Mouse (Mus musculus) embryonic facial prominence, embryonic 11.5 days (tissue): ENCODE data around the gene Tmem259. TPM values are rescaled to one million over a fixed set of nuclear protein-coding genes. Genes with fewer than 3 reads are reported as not detected.

ENCODE experiments used
- ATAC-seq: fragments of 200-750 bp; cut with Nextera tagmentation; replicated peaks from 2 replicates; pipeline ENCODE4 v1.8.0; 2017; ENCODE audit warnings: low read depth; ENCODE audit not compliant: insufficient number of reproducible peaks, low FRiP score, low TSS enrichment
- DNase-seq: peaks from one replicate; pipeline ENCODE4 v3.0.0-alpha.2; 2015; ENCODE audit warnings: low spot score
- H3K27ac ChIP-seq: fragments of 300-500 bp; sonication (generic); replicated peaks from 2 replicates; pipeline ENCODE4 v1.5.1; 2014; ENCODE audit warnings: mild to moderate bottlenecking, low read depth, low read length, control low read depth
- H3K27me3 ChIP-seq: fragments of 300-500 bp; sonication (generic); 2 replicates; pipeline ENCODE4 v1.6.1; 2014; ENCODE audit warnings: mild to moderate bottlenecking, low read length, moderate library complexity, mixed read lengths; ENCODE audit not compliant: control insufficient read depth, insufficient read depth
- H3K36me3 ChIP-seq: fragments of 300-500 bp; sonication (generic); replicated peaks from 2 replicates; pipeline ENCODE4 v1.6.1; 2014; ENCODE audit warnings: low read depth, mild to moderate bottlenecking, low read length, moderate library complexity, mixed read lengths; ENCODE audit not compliant: control insufficient read depth, insufficient read depth
- H3K4me1 ChIP-seq: fragments of 300-500 bp; sonication (generic); 2 replicates; pipeline ENCODE4 v1.6.1; 2014; ENCODE audit warnings: low read length, mixed read lengths; ENCODE audit not compliant: control insufficient read depth, insufficient read depth
- H3K4me2 ChIP-seq: fragments of 300-500 bp; sonication (generic); 2 replicates; pipeline ENCODE4 v1.6.1; 2014; ENCODE audit warnings: low read depth, mild to moderate bottlenecking, control low read depth, low read length, moderate library complexity
- H3K4me3 ChIP-seq: fragments of 300-500 bp; sonication (generic); 2 replicates; pipeline ENCODE4 v1.5.1; 2014; ENCODE audit warnings: low read depth, low read length, control low read depth
- H3K9ac ChIP-seq: fragments of 300-500 bp; sonication (generic); replicated peaks from 2 replicates; pipeline ENCODE4 v1.6.1; 2014; ENCODE audit warnings: mild to moderate bottlenecking, control low read depth, low read length
- H3K9me3 ChIP-seq: fragments of 300-500 bp; sonication (generic); replicated peaks from 2 replicates; pipeline ENCODE4 v1.6.1; 2016; ENCODE audit warnings: mild to moderate bottlenecking, low read length, inconsistent platforms, mixed read lengths; ENCODE audit not compliant: control insufficient read depth
- WGBS: fragments of 180-500 bp; shearing (Covaris S2); extraction: QIAGEN DNeasy Blood & Tissue Kit; methylation state at CpG from one replicate; pipeline ENCODE4 v1.1.7; 2014; 5-methylcytosine and 5-hydroxymethylcytosine counted together
- polyA plus RNA-seq: library from polyadenylated mRNA; unstranded; fragments of >200 nt; fragmentation: Nextera tagmentation; extraction: Ambion mirVana; gene quantifications from 2 replicates; pipeline ENCODE4 v1.2.1, GENCODE M21; 2014

Tmem259 gene
- polyA plus RNA-seq, 1 experiment from 2014 or later: 13.4 TPM

DNA sequence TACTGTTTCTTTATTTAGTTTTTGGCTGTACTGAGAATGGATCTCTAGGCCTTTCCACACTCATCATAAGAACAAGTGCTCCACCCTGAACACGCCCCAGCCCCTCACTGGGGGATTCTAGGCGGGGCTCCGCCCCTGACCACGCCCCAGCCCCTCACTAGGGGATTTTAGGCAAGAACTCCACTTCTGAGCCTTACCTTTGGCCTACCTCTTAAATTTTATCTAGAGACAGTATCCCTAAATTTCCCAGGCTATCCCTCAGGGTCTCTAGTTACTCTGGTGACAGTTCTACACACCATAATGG lies 40.9 kb upstream of the Tmem259 start:
- H3K9me3 ChIP-seq: no peaks in the 10 kb centered on the region
- H3K27ac ChIP-seq: no peak overlapping the region
- ATAC-seq: no peak
- no peak overlapping the region for H3K4me3 ChIP-seq
- WGBS: 55% methylated on average over 4 of the region's 4 CpGs
- H3K36me3 ChIP-seq: no peaks in the 10 kb centered on the region
- DNase-seq: no peak
- no peak overlapping the region for H3K4me2 ChIP-seq
- no peaks in the 10 kb centered on the region; the same call in 1 of the 2 replicates for H3K4me1 ChIP-seq
- H3K27me3 ChIP-seq: no peaks in the 10 kb centered on the region
- no peak overlapping the region for H3K9ac ChIP-seq

DNA sequence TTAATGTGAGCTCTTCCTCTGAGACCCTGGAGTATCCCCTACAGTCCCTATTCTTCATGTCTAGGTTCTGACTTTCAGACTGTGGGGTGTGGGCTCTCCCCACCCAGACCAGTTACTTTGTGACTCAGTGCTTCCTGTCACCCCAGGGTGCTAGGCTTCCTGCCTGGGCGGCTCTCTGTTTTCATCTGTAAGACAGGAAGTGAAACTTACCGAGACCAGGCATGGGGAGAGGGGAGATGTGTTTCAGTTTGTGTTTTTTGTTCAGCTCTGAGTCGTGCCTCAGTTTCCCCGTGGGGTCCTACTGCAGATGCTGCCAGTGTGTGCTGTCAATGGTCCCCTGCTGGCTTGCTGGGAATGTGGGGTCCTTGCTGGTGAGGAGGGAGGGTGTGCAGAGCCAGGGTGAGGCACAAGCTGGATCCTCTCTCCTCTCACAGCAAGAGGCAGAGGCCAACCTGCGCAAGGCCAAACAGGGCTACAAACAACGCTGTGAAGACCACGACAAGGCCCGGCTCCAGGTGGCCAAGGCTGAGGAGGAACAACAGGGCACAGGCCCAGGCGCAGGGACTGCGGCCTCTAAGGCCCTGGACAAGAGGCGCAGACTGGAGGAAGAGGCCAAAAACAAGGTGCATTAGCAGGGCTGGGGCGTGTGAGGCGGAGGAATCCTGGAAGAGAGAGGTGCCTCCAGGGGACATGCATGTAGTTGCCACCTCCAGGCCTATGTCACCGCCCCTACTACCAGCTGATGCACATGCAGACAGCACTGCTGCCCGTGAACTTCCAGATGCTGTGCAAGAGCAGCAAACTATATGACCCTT lies 40.3 kb upstream of the Tmem259 start:
- H3K4me1 ChIP-seq: no peaks in the 10 kb centered on the region; the same call in none of the 2 replicates
- H3K9me3 ChIP-seq: no peaks in the 10 kb centered on the region
- WGBS: 80% methylated on average over 15 of the region's 15 CpGs
- H3K4me3 ChIP-seq: no peak overlapping the region
- no peak overlapping the region for H3K27ac ChIP-seq
- no peaks in the 10 kb centered on the region for H3K27me3 ChIP-seq
- no peak for ATAC-seq
- H3K4me2 ChIP-seq: no peak overlapping the region
- H3K9ac ChIP-seq: no peak overlapping the region
- no peak for DNase-seq
- no peaks in the 10 kb centered on the region for H3K36me3 ChIP-seq

DNA sequence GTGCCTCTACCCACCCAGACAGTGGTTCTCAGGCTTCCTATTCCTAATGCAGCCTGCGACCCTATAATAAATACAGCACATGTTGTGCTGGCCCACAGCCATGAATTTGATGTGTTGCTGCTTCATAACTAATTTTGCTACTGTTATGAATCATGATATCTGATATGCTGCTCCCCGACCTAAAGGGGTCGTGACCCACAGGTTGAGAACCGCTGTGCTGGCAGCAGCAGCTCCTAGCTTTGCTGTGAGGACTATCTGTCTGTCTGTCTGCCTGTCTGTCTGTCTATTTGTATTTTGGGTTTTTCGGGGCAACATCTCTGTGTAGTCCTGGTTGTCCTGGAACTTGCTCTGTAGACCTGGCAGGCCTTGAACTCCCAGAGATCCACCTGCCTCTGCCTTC lies 39.6 kb upstream of the Tmem259 start:
- ATAC-seq (no peak), DNase-seq (no peak)
- no peaks in the 10 kb centered on the region for H3K36me3 ChIP-seq
- H3K27me3 ChIP-seq: no peaks in the 10 kb centered on the region
- H3K9me3 ChIP-seq: no peaks in the 10 kb centered on the region
- no peak overlapping the region for H3K4me2 ChIP-seq
- H3K9ac ChIP-seq: no peak overlapping the region
- H3K4me3 ChIP-seq: no peak overlapping the region
- WGBS: 85% methylated on average over 5 of the region's 5 CpGs
- no peak overlapping the region for H3K27ac ChIP-seq
- H3K4me1 ChIP-seq: peaks cover 3% of the 10 kb centered on the region

DNA sequence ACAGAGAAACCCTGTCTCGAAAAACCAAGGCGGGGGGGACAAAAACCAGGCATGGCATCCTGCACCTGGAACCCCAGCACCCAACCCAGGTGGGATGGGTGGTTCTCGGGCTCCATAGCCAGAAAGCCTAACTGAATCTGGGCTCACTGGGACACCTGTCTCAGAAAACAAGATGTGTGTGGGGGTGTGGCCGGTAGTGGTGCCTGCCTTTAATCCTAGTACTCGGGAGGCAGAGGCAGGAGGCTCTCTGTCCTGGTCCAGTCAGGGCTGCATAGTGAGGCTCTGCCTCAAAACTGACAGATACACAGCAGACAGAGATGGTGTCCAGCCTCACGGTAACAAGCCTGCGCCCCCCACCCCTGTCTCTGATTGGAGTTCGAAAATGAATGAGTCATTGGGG lies 38.7 kb upstream of the Tmem259 start:
- Histone ChIP-seq H3K27ac (no peak overlapping the region), H3K36me3 (no peaks in the 10 kb centered on the region), H3K4me1 (peaks cover 4% of the 10 kb centered on the region), H3K4me2 (no peak overlapping the region), H3K9ac (no peak overlapping the region), H3K4me3 (no peak overlapping the region), H3K9me3 (no peaks in the 10 kb centered on the region), H3K27me3 (no peaks in the 10 kb centered on the region)
- DNase-seq: no peak
- 95% methylated on average over 8 of the region's 8 CpGs for WGBS
- ATAC-seq: no peak

DNA sequence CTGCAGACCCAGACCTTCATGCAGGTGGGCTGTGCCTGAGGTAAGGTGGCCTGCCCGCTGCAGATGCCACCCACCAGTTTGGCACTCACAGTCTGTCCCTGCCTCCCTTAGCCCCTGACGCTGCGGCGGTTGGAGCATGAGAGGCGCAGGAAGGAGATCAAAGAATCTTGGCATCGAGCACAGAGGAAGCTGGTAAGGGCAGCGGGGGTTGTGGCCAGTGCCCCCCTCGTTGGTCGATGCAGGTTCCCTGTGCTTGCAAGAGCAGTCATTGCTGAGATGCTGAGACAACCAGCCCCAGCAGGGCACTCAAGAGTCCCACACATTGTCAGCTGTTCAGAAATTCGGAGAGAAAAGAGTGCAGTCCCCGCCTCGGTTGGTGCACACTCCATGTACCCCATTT lies 38.0 kb upstream of the Tmem259 start:
- Histone ChIP-seq H3K27ac (no peak overlapping the region), H3K4me3 (no peak overlapping the region), H3K36me3 (no peaks in the 10 kb centered on the region), H3K9ac (no peak overlapping the region), H3K27me3 (no peaks in the 10 kb centered on the region), H3K4me2 (no peak overlapping the region), H3K4me1 (peaks cover 4% of the 10 kb centered on the region), H3K9me3 (no peaks in the 10 kb centered on the region)
- DNase-seq: no peak
- WGBS: 95% methylated on average over 12 of the region's 12 CpGs
- no peak for ATAC-seq

DNA sequence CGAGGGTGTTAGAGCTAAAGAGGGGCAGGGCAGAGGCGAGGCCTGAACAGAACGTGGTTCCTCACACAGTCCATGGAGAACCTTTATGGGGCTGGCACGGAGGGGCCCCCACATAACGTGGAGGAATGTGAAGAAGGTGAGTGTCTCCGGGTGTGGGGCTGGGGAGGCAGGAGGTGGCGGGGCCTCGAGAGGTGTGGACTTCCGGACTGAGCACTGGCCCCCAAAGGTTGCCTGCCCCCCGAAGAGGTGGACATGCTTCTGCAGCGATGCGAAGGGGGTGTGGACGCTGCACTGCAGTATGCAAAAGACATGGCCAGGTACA lies 37.2 kb upstream of the Tmem259 start:
- Histone ChIP-seq H3K9ac (no peak overlapping the region), H3K36me3 (no peaks in the 10 kb centered on the region), H3K4me1 (peaks cover 4% of the 10 kb centered on the region), H3K9me3 (no peaks in the 10 kb centered on the region), H3K4me3 (no peak overlapping the region), H3K27ac (no peak overlapping the region), H3K27me3 (no peaks in the 10 kb centered on the region), H3K4me2 (no peak overlapping the region)
- 90% methylated on average over 13 of the region's 13 CpGs for WGBS
- ATAC-seq (no peak), DNase-seq (no peak)

DNA sequence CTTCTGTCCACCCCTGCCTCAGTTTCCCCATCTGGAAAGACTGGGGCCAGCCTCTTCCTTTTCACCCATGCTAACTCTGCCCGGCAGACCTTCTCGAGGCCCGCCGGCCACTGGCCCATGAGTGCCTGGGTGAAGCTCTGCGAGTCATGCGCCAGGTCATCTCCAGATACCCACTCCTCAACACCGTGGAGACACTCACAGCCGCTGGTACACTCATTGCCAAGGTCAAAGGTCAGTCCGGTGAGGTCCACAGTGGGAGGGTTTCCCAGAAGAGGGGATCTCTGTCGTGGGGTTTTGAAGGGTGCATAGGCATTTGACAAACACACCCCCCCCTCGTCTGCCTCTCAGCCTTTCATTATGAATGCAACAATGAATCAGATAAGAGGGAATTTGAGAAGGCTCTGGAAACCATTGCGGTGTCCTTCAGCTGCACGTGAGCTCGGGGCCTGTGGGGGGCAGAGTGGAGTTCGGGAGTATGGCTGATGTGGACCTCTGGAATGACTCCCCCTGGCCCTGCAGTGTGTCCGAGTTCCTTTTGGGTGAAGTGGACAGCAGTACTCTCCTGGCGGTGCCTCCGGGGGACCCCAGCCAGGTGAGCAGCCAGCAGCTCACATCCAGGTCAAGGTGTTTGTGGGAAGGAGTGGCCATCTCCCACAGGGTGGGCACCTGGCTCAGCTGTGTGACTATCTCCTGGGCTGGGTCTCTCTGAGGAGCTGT lies 36.6 kb upstream of the Tmem259 start:
- Histone ChIP-seq H3K9ac (no peak overlapping the region), H3K27me3 (no peaks in the 10 kb centered on the region), H3K9me3 (no peaks in the 10 kb centered on the region), H3K27ac (no peak overlapping the region), H3K4me3 (no peak overlapping the region), H3K36me3 (no peaks in the 10 kb centered on the region), H3K4me2 (no peak overlapping the region; the same call in 1 of the 2 replicates), H3K4me1 (peaks cover 4% of the 10 kb centered on the region)
- WGBS: 79% methylated on average over 18 of the region's 18 CpGs
- no peak for DNase-seq
- ATAC-seq: no peak

DNA sequence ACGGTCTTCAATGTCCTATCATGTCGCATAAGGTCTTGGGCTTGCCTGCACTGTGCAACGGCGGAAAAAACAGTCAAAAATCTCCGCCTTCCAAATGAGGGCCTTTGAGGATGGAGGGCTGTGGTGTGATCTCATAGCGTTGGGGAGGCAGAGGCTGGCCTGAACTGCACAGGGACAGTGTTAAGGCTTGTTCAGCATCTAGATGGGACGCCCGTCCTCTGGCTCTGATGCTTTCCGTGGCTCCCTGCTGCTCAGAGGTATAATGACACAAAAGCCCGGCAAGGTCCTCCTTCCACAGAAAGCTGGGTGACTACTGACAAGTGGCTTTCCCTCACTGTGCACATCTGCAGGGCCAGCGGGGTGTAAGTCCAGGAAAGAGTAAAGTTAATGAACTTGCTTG lies 36.1 kb upstream of the Tmem259 start:
- Histone ChIP-seq H3K9ac (peak overlapping the region; percentile 47), H3K4me3 (peak overlapping the region; percentile 9; the same call in 1 of the 2 replicates), H3K9me3 (no peaks in the 10 kb centered on the region), H3K4me2 (peak overlapping the region; percentile 32), H3K36me3 (no peaks in the 10 kb centered on the region), H3K4me1 (peaks cover 4% of the 10 kb centered on the region), H3K27ac (no peak overlapping the region), H3K27me3 (peaks cover 4% of the 10 kb centered on the region)
- WGBS: 17% methylated on average over 11 of the region's 11 CpGs
- no peak for DNase-seq
- no peak for ATAC-seq
